Mouse (Mus musculus) monocyte, adult 5-6 weeks (primary cell): ENCODE data around the gene BC024978. TPM values are rescaled to one million over a fixed set of nuclear protein-coding genes. Genes with fewer than 3 reads are reported as not detected.

Experiments
- ATAC-seq: fragments of 153-309, 156-312 bp; replicated peaks from 2 replicates; pipeline ENCODE4 v1.8.0; 2017; ENCODE audit warnings: mild to moderate bottlenecking; ENCODE audit not compliant: low TSS enrichment, insufficient number of reproducible peaks, severe bottlenecking, poor library complexity, low FRiP score
- total RNA-seq: library from RNA; stranded (forward); fragments of 200-1000, 200-491, 200-594 nt; gene quantifications from 3 replicates; pipeline ENCODE4 v1.2.3, GENCODE M21; 2017

BC024978 gene
- 0.53 to 4.7 TPM (median 1.0 TPM) in 3 replicates for total RNA-seq

- ATAC-seq = peak; percentile 92
Observed at GRCm38 (mm10) chr7:27195681-27196611, at the start of gene BC024978, which contains the start of gene Snrpa. Gene BC024978 (plus strand): TSS chr7:27195781. Gene Snrpa (minus strand): TSS chr7:27196271.

GRCm38 (mm10) chr7:27153205-27153764 lies 42.3 kb upstream of the BC024978 start, which contains the start of gene Cyp2t4:
Gene Cyp2t4 (plus strand): TSS chr7:27153714.
- ATAC-seq = no peak; the same call in 1 of the 2 replicates

GRCm38 (mm10) chr7:27156005-27156404 lies 39.6 kb upstream of the BC024978 start:
- no peak for ATAC-seq

GRCm38 (mm10) chr7:27158171-27158570 lies 37.4 kb upstream of the BC024978 start:
- ATAC-seq = no peak

- no peak for ATAC-seq
Observed at GRCm38 (mm10) chr7:27159256-27159655, 36.3 kb upstream of the BC024978 start.

GRCm38 (mm10) chr7:27159882-27160281 lies 35.7 kb upstream of the BC024978 start:
- ATAC-seq = peak; percentile 62

- no peak for ATAC-seq
Observed at GRCm38 (mm10) chr7:27160921-27161320, 34.7 kb upstream of the BC024978 start.

- ATAC-seq = no peak
Observed at GRCm38 (mm10) chr7:27161744-27162143, 33.8 kb upstream of the BC024978 start.

- no peak for ATAC-seq
Observed at GRCm38 (mm10) chr7:27162780-27163449, 32.7 kb upstream of the BC024978 start.

GRCm38 (mm10) chr7:27163450-27163805 lies 32.2 kb upstream of the BC024978 start:
- no peak for ATAC-seq

GRCm38 (mm10) chr7:27164112-27164947 lies 31.3 kb upstream of the BC024978 start:
- ATAC-seq = no peak

GRCm38 (mm10) chr7:27165007-27165655 lies 30.4 kb upstream of the BC024978 start:
- no peak for ATAC-seq

- ATAC-seq = no peak
Observed at GRCm38 (mm10) chr7:27165696-27166095, 29.9 kb upstream of the BC024978 start.

- ATAC-seq = peak; percentile 32
Observed at GRCm38 (mm10) chr7:27166229-27166613, 29.4 kb upstream of the BC024978 start.

GRCm38 (mm10) chr7:27166614-27167474 lies 28.7 kb upstream of the BC024978 start, which contains the start of gene Egln2:
Gene Egln2 (minus strand): TSS chr7:27166802.
- ATAC-seq = peak; percentile 64

GRCm38 (mm10) chr7:27167475-27168094 lies 28.0 kb upstream of the BC024978 start:
- no peak for ATAC-seq

- ATAC-seq = no peak
Observed at GRCm38 (mm10) chr7:27168371-27168770, 27.2 kb upstream of the BC024978 start.
